Mouse (Mus musculus): ENCODE data around the gene Ccdc113.

Gene Ccdc113

GRCm38 (mm10) chr8:95533584-95534387 is at the start of gene Ccdc113:
Gene Ccdc113, plus strand, starts transcription at chr8:95534085.
- DNase-seq (ENCODE audit: low read depth, low spot score) = no peak

GRCm38 (mm10) chr8:95487800-95488697 is 45.8 kb upstream of the Ccdc113 start:
- DNase-seq (ENCODE audit: low read depth, low spot score) = no peak

GRCm38 (mm10) chr8:95488698-95489332 is 45.1 kb upstream of the Ccdc113 start:
- no peak for DNase-seq (ENCODE audit: low read depth, low spot score)

DNA sequence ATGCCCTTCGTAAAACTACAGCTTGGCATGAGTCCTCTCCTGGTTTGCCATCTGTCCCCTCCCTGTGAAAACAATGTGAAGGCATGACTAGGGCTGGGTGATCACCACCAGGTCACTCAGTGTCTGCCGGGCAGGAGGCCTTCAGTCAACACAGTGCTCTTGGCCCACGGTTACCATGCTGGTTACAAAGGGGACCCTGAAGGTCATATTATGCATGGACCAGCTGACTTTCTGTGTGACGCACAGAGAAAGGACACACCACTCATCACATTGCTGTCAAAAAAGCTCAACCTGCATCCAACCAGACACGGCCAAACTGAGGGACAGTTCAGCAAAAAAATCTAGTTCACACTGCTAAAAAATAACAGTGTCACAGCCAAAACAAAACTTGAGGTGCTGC is 43.9 kb upstream of the Ccdc113 start, which contains the start of gene Csnk2a2:
Gene Csnk2a2, minus strand, starts transcription at position 34 of the 400 bp plus-strand sequence.
- no peak for DNase-seq (ENCODE audit: low read depth, low spot score)

DNA sequence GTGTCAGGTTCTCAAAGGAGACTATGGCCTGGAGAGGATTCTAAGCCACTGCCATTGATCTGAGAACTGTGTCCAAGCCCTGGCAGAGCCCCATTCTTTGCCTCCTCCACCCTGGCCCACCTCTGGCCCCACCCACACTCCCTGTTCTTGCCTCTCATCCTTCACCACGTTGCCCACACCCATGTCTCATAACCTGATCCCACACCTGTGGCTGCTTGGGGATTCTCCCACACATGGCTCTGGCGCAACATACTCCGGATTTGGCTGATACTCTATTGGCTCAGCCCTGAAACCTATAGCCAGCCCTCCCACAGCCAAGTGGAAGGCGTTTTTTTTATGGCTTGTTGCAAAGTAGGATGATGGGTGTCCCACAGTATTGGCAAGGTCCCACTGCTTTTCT is 41.8 kb upstream of the Ccdc113 start:
- no peak for DNase-seq (ENCODE audit: low read depth, low spot score)

DNA sequence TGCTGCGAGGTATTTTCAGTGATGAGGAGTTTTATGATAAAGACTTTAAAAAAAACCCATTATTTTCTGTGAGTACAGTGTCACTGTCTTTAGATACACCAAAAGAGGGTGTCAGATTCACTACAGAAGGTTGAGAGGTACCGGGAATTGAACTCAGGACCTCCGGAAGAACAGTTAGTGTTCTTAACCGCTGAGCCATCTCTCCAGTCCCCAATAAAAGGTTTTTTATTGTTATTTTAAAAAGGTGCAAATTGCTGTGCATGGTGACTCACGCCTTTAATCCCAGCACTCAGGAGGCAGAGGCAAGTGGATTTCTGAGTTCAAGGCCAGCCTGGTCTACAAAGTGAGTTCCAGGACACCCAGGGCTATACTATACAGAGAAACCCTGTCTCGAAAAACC is 38.4 kb upstream of the Ccdc113 start:
- no peak for DNase-seq (ENCODE audit: low read depth, low spot score)

GRCm38 (mm10) chr8:95496420-95496819 is 37.5 kb upstream of the Ccdc113 start:
- no peak for DNase-seq (ENCODE audit: low read depth, low spot score)

DNA sequence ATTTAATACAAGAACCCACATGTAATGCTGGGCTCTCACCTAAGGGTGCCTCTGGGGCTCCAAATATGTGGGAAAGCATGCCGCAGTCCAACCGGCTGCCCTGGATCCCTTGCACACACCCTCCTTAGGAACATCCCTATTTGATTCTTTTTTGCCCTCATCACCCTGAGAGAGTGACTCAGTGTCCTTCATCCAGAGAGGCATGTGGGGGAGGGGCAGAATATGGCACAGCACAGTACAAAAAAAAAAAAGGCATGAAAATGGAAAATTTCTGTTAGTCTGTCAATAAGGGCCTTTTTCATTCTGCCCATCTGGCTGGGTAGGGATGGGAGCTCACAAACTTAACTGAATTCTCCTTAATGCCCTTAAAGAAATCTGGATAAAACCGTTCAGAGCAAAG is 36.1 kb upstream of the Ccdc113 start:
- DNase-seq (ENCODE audit: low read depth, low spot score) = no peak

GRCm38 (mm10) chr8:95499266-95500064 is 34.4 kb upstream of the Ccdc113 start:
- DNase-seq (ENCODE audit: low read depth, low spot score) = no peak

- no peak for DNase-seq (ENCODE audit: low read depth, low spot score)
Observed at GRCm38 (mm10) chr8:95500436-95500835, 33.4 kb upstream of the Ccdc113 start.

DNA sequence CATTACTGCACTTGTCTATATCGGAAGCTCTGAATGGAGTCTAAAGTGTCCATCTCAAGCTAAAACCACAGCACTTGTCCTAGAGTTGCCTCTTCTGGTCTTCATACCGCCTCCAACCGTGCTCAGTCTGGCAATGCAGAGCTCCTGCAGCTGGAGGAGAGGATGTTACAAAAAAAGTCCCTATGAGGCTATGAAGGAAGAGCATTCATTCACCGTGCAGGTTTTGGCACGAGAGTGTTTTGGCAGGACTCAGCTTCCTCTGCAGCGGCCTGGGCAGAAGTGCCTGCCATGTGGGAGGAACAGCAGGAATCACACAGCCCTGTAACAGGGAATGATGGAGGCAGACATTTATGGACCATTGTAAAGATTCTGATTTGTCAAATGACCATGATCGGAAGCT is 31.5 kb upstream of the Ccdc113 start:
- no peak for DNase-seq (ENCODE audit: low read depth, low spot score)

DNA sequence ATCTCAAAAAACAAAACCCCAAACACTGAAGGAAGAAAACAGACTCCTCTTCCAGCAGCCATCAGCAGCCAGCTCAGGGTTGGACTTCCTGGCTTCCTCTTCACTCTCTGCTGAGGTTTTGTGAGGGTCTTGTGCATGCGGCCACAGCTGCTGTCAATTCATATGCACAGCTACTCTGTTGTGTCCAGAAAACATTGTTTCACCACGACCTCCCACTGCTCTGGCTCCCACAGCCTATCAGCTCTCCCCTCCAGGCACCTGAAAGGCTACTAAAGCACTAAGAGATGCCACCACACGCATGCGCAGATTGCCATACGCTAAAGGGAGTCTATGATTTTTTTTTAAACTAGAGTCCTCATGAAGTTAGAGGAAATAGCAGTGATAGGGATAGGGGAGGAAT is 29.1 kb upstream of the Ccdc113 start:
- no peak for DNase-seq (ENCODE audit: low read depth, low spot score)

DNA sequence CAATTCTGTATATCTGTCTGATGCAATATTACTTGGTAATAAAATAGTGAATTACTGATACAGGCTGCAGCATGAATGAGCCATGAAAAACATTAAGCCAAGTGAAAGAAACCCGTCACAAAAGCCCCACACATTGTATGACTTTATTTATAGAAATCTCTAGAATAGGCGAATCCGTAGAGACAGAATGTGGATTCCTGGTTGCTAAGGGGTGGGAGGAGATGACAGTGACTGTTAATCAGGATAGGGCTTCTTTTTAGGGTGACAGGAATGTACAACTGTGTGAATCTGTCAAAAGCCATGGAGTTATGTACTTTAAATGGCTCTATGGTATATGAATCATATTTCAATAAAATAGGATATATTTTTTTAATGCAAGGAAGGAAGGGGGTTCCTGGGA is 28.3 kb upstream of the Ccdc113 start:
- no peak for DNase-seq (ENCODE audit: low read depth, low spot score)

DNA sequence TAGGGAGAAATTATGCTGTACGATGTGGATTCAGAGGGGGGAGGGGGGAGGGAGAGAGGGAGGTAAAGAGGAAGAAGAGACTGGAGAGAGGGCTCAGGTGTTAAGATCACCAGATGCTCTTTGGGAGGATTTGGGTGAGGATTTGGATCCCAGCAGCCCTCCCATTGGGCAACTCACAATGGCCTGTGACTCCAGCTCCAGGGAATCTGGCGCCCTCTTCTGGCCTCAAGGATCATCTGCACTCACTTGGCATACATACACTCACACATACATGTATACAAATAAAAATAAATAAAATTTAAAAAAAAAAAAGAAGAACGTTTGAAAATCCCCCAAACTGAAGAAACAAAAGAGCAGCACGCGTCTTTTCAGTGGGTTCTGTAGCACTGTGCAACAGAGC is 27.6 kb upstream of the Ccdc113 start:
- DNase-seq (ENCODE audit: low read depth, low spot score) = no peak

GRCm38 (mm10) chr8:95512257-95512656 is 21.6 kb upstream of the Ccdc113 start:
- no peak for DNase-seq (ENCODE audit: low read depth, low spot score)

DNA sequence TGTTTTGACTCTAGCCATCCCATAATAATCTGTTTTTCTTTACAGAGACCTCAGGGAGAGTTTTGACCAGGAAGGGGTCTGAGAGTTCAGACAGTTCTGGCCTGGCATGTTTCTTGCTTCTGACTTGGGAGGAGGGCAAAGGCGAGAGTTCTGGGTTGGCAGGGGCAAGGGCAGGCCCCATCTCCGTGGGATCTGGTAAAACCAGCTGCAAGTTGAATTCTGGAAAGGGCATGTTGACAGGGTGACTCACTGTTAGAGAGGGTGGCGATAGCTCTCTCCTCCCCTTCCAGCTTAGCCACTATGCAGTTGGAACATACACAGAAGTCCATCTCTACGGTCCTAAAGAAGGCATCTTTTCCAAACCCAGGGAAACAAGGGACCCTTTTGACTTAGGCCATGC is 20.7 kb upstream of the Ccdc113 start:
- no peak for DNase-seq (ENCODE audit: low read depth, low spot score)

- no peak for DNase-seq (ENCODE audit: low read depth, low spot score)
Observed at GRCm38 (mm10) chr8:95516928-95517327, 17.0 kb upstream of the Ccdc113 start.

DNA sequence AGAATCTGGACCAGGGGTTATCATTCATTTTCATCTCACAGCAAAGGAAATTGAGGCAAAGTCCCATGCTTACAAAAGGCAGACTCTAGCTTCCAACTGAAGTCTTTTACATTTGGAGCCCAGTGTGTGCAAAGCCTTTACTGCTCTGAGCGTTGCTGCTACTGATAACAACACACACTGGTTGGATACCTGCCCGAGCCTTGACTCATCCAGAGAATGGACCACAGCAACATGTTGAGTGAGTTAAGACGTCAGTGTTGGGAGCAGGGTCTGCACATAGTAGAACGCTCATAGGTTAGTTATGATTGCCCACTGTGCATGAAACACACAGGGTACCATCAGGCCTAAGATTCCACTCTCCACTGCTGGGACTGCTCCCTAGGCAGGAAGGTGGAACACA is 9.9 kb upstream of the Ccdc113 start:
- DNase-seq (ENCODE audit: low read depth, low spot score) = no peak

GRCm38 (mm10) chr8:95528194-95528593 is 5.7 kb upstream of the Ccdc113 start:
- DNase-seq (ENCODE audit: low read depth, low spot score) = no peak

GRCm38 (mm10) chr8:95528750-95529310 is 5.1 kb upstream of the Ccdc113 start:
- DNase-seq (ENCODE audit: low read depth, low spot score) = no peak

DNA sequence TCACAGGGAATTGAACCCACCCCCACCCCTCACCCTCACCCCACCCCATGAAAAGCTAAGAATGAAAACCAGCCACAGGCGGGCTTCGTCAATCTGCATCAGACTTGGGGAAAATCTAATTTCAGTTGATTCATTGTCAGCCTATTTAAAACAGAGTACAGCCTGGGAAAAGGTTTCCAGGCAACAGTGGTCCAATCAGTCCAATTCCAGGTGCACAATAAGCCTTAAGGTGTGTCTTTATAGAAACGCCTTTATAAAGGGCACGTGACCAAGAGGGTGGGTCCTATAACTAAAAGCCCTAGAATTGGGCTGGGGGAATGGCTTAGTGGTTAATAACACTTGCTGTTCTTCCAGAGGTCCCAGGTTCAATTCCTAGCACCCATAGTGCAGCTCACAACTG is 1.7 kb upstream of the Ccdc113 start:
- DNase-seq (ENCODE audit: low read depth, low spot score) = no peak

All from brain, embryonic 18.5 days (tissue).